In genomic region chr8:107885547-107885946, GRCm38 (mm10) we compare ENCODE assay signal across 17 mouse cellular contexts. TPM values are rescaled to one million over a fixed set of nuclear protein-coding genes. Genes with fewer than 3 reads are reported as not detected.
DNase-seq lines count a peak whose midpoint lies in the region; ATAC-seq and TF ChIP-seq lines count a peak whose summit lies in the region.
"Had no signal": no experiment of that assay in that cellular context is flagged by ENCODE, and none has a peak within 500 bp of the region (broad histone marks: within the 10 kb centered on the region; RNA-seq: fewer than 3 reads in every experiment).

No protein-coding gene starts in this region.

- no peak for TF ChIP-seq CTCF in kidney, postnatal 0 days (IDR thresholded peaks at IDR 0.05; ENCODE audit: low read depth)
- no peak for TF ChIP-seq CTCF in kidney, adult 2 months (conservative IDR thresholded peaks at IDR 0.05; ENCODE audit: insufficient read depth, insufficient read length, low read depth, low read length)
- TF ChIP-seq CTCF in stomach, postnatal 0 days (IDR thresholded peaks at IDR 0.05; ENCODE audit: low read depth), result no peak

- H3K27me3 ChIP-seq in kidney, postnatal 0 days (ENCODE audit: insufficient read depth, low read length), result no peaks in the 10 kb centered on the region
- no peaks in the 10 kb centered on the region for H3K27me3 ChIP-seq in kidney, adult 2 months (replicated peaks; ENCODE audit: control insufficient read depth, insufficient read depth, low read length)
- H3K27me3 ChIP-seq in stomach, embryonic 14.5 days (ENCODE audit: control insufficient read depth, insufficient read depth, low read length), result no peaks in the 10 kb centered on the region
- H3K27me3 ChIP-seq in stomach, postnatal 0 days (ENCODE audit: control insufficient read depth, insufficient read depth, low read length), result no peaks in the 10 kb centered on the region
- H3K27me3 ChIP-seq: forebrain, embryonic 15.5 days; heart, embryonic 15.5 days; liver, embryonic 15.5 days; megakaryocyte, embryonic 14.5 days had no signal

- TF ChIP-seq EP300 in stomach, postnatal 0 days (optimal IDR thresholded peaks at IDR 0.05), result no peak

- no peaks in the 10 kb centered on the region for H3K9me3 ChIP-seq in kidney, postnatal 0 days (replicated peaks; ENCODE audit: low read length)
- H3K9me3 ChIP-seq in stomach, embryonic 14.5 days (ENCODE audit: control insufficient read depth, low read depth, low read length), result no peaks in the 10 kb centered on the region
- H3K9me3 ChIP-seq in stomach, postnatal 0 days (ENCODE audit: control insufficient read depth, low read length), result no peaks in the 10 kb centered on the region
- H3K9me3 ChIP-seq: forebrain, embryonic 15.5 days; heart, embryonic 15.5 days; liver, embryonic 15.5 days had no signal

- no peak overlapping the region for H3K27ac ChIP-seq in kidney, postnatal 0 days
- H3K27ac ChIP-seq in kidney, adult 2 months (ENCODE audit: insufficient read depth, low read depth, low read length), result no peak overlapping the region
- H3K27ac ChIP-seq in stomach, embryonic 14.5 days (ENCODE audit: low read length), result peak overlapping the region; percentile 35; the same call in 1 of the 2 replicates
- no peak overlapping the region for H3K27ac ChIP-seq in stomach, postnatal 0 days (replicated peaks)
- H3K27ac ChIP-seq: forebrain, embryonic 15.5 days; heart, embryonic 15.5 days; hindbrain, embryonic 14.5 days; liver, embryonic 15.5 days had no signal

- peak; percentile 73 for DNase-seq in heart, adult 11 months
- no peak for DNase-seq in heart, adult 18-20 months
- no peak for DNase-seq in kidney, postnatal 0 days (ENCODE audit: low spot score)
- DNase-seq in kidney, adult 2 months, result no peak
- DNase-seq in stomach, postnatal 0 days (ENCODE audit: low spot score), result no peak
- no peak for DNase-seq in cerebellum, adult 9-11 months
- no peak for DNase-seq in T-cell, adult 2 months (ENCODE audit: low spot score)
- DNase-seq: gastrocnemius, postnatal 36 days; kidney, adult 8-10 months; right cerebral cortex, postnatal 14 days; thymus, postnatal 36 days had no signal

- 49% methylated on average over 7 of the region's 7 CpGs for WGBS in kidney, postnatal 0 days
- WGBS in kidney, adult 2 months, result 47% methylated on average over 7 of the region's 7 CpGs
- WGBS in stomach, embryonic 14.5 days, result 25% methylated on average over 7 of the region's 7 CpGs
- 28% methylated on average over 7 of the region's 7 CpGs for WGBS in stomach, postnatal 0 days

- no peak for ATAC-seq in kidney, postnatal 0 days (replicated peaks; ENCODE audit: low FRiP score, low read depth)
- 0 out of 2 replicates have a peak, but pooled peaks have one; percentile 46 for ATAC-seq in stomach, embryonic 14.5 days (ENCODE audit: insufficient number of reproducible peaks, insufficient read depth, low FRiP score, low read depth)
- ATAC-seq in stomach, postnatal 0 days (ENCODE audit: low FRiP score, low TSS enrichment), result no peak
- ATAC-seq: forebrain, embryonic 15.5 days had no signal

- TF ChIP-seq POLR2A in kidney, adult 2 months (IDR thresholded peaks at IDR 0.05; ENCODE audit: low read depth, low read length), result no peak

- no peak overlapping the region for H3K9ac ChIP-seq in kidney, postnatal 0 days (ENCODE audit: low read depth, low read length)
- H3K9ac ChIP-seq in stomach, embryonic 14.5 days (replicated peaks; ENCODE audit: low read depth, low read length), result no peak overlapping the region
- H3K9ac ChIP-seq in stomach, postnatal 0 days (ENCODE audit: low read length), result no peak overlapping the region
- H3K9ac ChIP-seq: forebrain, embryonic 15.5 days; heart, embryonic 15.5 days; hindbrain, embryonic 14.5 days; liver, embryonic 15.5 days had no signal

- H3K4me3 ChIP-seq in kidney, postnatal 0 days (replicated peaks; ENCODE audit: low read depth, low read length), result no peak overlapping the region
- H3K4me3 ChIP-seq in kidney, adult 2 months (ENCODE audit: insufficient read depth, low read depth, low read length), result no peak overlapping the region
- no peak overlapping the region for H3K4me3 ChIP-seq in stomach, embryonic 14.5 days (ENCODE audit: low read depth, low read length)
- no peak overlapping the region for H3K4me3 ChIP-seq in stomach, postnatal 0 days (ENCODE audit: low read depth, low read length)
- H3K4me3 ChIP-seq: forebrain, embryonic 15.5 days; heart, embryonic 15.5 days; liver, embryonic 15.5 days; megakaryocyte, embryonic 14.5 days had no signal

- H3K36me3 ChIP-seq in kidney, postnatal 0 days (ENCODE audit: insufficient read depth, low read length), result no peaks in the 10 kb centered on the region
- no peaks in the 10 kb centered on the region for H3K36me3 ChIP-seq in kidney, adult 2 months (ENCODE audit: control insufficient read depth, insufficient read depth, low read length)
- no peaks in the 10 kb centered on the region for H3K36me3 ChIP-seq in stomach, embryonic 14.5 days (ENCODE audit: control insufficient read depth, insufficient read depth, low read length)
- no peaks in the 10 kb centered on the region for H3K36me3 ChIP-seq in stomach, postnatal 0 days (ENCODE audit: control insufficient read depth, insufficient read depth, low read length)
- H3K36me3 ChIP-seq: forebrain, embryonic 15.5 days; heart, embryonic 15.5 days; liver, embryonic 15.5 days had no signal

- no peaks in the 10 kb centered on the region for H3K4me1 ChIP-seq in kidney, postnatal 0 days (replicated peaks; ENCODE audit: insufficient read depth, low read length)
- no peaks in the 10 kb centered on the region for H3K4me1 ChIP-seq in kidney, adult 2 months (ENCODE audit: control insufficient read depth, insufficient read depth, low read length)
- H3K4me1 ChIP-seq in stomach, embryonic 14.5 days (ENCODE audit: control insufficient read depth, insufficient read depth, low read length), result peaks cover 11% of the 10 kb centered on the region; the same call in 1 of the 2 replicates
- H3K4me1 ChIP-seq in stomach, postnatal 0 days (replicated peaks; ENCODE audit: control insufficient read depth, insufficient read depth), result peaks cover 6% of the 10 kb centered on the region; the same call in 1 of the 2 replicates
- H3K4me1 ChIP-seq: liver, embryonic 15.5 days; megakaryocyte, embryonic 14.5 days had no signal

- peak overlapping the region; percentile 10; the same call in 1 of the 2 replicates for H3K4me2 ChIP-seq in kidney, postnatal 0 days (ENCODE audit: low read length)
- no peak overlapping the region; the same call in 1 of the 2 replicates for H3K4me2 ChIP-seq in stomach, embryonic 14.5 days (replicated peaks; ENCODE audit: low read depth, low read length)
- no peak overlapping the region for H3K4me2 ChIP-seq in stomach, postnatal 0 days (replicated peaks; ENCODE audit: low read depth)
- H3K4me2 ChIP-seq: forebrain, embryonic 15.5 days; heart, embryonic 15.5 days; hindbrain, embryonic 14.5 days; liver, embryonic 15.5 days had no signal

RNA-seq across cellular contexts. Expression of gene Zfhx3, which starts 56.9 kb away (rescaled TPM):
- 1 to 10 TPM; 6.7 to 7.9 TPM for total RNA-seq in heart, adult 18-20 months (2021)
- polyA plus RNA-seq in kidney, postnatal 0 days (2015; fragmentation: Nextera tagmentation; extraction: Ambion mirVana), result 5.0 and 5.5 TPM in 2 replicates
- 2.0 and 2.5 TPM in 2 replicates for polyA plus RNA-seq in kidney, adult 2 months (2012; rRNA removed)
- 24.1 and 25.4 TPM in 2 replicates for polyA plus RNA-seq in stomach, embryonic 14.5 days (2014; fragmentation: Nextera tagmentation; extraction: Ambion mirVana)
- polyA plus RNA-seq in stomach, postnatal 0 days (2015; fragmentation: Nextera tagmentation; extraction: Ambion mirVana), result 4.1 and 4.6 TPM in 2 replicates
